Mouse (Mus musculus) midbrain, embryonic 11.5 days (tissue): Measurements from ENCODE around the gene Sumo3. TPM values are rescaled to one million over a fixed set of nuclear protein-coding genes. Genes with fewer than 3 reads are reported as not detected.

Source experiments
- ATAC-seq: fragments of 200-750 bp; cut with Nextera tagmentation; 2 replicates; pipeline ENCODE4 v1.8.0; 2017; ENCODE audit warnings: moderate TSS enrichment, moderate library complexity; ENCODE audit not compliant: low FRiP score
- DNase-seq: peaks from one replicate; pipeline ENCODE4 v3.0.0; 2015; ENCODE audit warnings: low spot score; ENCODE audit errors: missing footprints
- H3K27ac ChIP-seq: fragments of 300-500 bp; sonication (generic); 2 replicates; pipeline ENCODE4 v1.5.1; 2014; ENCODE audit warnings: low read depth, low read length
- H3K27me3 ChIP-seq: fragments of 300-500 bp; sonication (generic); 2 replicates; pipeline ENCODE4 v1.6.1; 2014; ENCODE audit warnings: mild to moderate bottlenecking, low read length, moderate library complexity, mixed read lengths; ENCODE audit not compliant: control insufficient read depth, insufficient read depth
- H3K36me3 ChIP-seq: fragments of 300-500 bp; sonication (generic); 2 replicates; pipeline ENCODE4 v1.6.1; 2014; ENCODE audit warnings: mild to moderate bottlenecking, low read length, moderate library complexity, mixed read lengths; ENCODE audit not compliant: control insufficient read depth, insufficient read depth
- H3K4me1 ChIP-seq: fragments of 300-500 bp; sonication (generic); 2 replicates; pipeline ENCODE4 v1.6.1; 2014; ENCODE audit warnings: low read length; ENCODE audit not compliant: control insufficient read depth, insufficient read depth
- H3K4me2 ChIP-seq: fragments of 300-500 bp; sonication (generic); 2 replicates; pipeline ENCODE4 v1.6.1; 2014; ENCODE audit warnings: mild to moderate bottlenecking, moderate library complexity
- H3K4me3 ChIP-seq: fragments of 300-500 bp; sonication (generic); 2 replicates; pipeline ENCODE4 v1.5.1; 2014; ENCODE audit warnings: low read depth, low read length
- H3K9ac ChIP-seq: fragments of 300-500 bp; sonication (generic); 2 replicates; pipeline ENCODE4 v1.6.1; 2014; ENCODE audit warnings: low read length
- H3K9me3 ChIP-seq: fragments of 300-500 bp; sonication (generic); 2 replicates; pipeline ENCODE4 v1.6.1; 2016; ENCODE audit warnings: low read length; ENCODE audit not compliant: control insufficient read depth
- WGBS: fragments of 180-500 bp; shearing (Covaris S2); extraction: QIAGEN DNeasy Blood & Tissue Kit; methylation state at CpG from one replicate; pipeline ENCODE4 v1.1.7; 2014; 5-methylcytosine and 5-hydroxymethylcytosine counted together
- polyA plus RNA-seq: library from polyadenylated mRNA; unstranded; fragments of >200 nt; fragmentation: Nextera tagmentation; extraction: Ambion mirVana; gene quantifications from 2 replicates; pipeline ENCODE4 v1.2.1, GENCODE M21; 2014

Gene Sumo3
- polyA plus RNA-seq, 1 experiment from 2014 or later, result 353 TPM

DNA sequence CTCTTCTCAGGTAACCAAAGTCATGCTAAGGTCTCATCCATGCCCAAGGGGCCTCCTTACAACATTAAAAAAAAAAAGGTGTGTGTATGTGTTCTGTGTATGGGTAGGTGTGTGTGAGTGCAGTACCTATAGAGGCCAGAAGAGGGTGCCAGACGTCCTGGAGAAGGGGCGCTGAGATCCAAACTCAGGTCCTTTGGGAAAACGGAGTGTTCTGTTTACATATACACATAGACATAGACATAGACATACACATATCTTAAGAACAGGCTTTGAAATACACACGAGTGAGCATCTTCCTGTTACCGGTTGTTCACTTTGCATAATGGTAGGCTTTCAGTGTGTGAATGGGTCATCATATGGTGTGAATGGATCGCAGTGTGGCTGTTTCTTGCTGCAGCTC, 1.8 kb upstream of the Sumo3 start:
- Histone ChIP-seq H3K27ac (no peak overlapping the region), H3K4me3 (no peak overlapping the region), H3K27me3 (no peaks in the 10 kb centered on the region), H3K9me3 (peaks cover 3% of the 10 kb centered on the region; the same call in 1 of the 2 replicates), H3K9ac (no peak overlapping the region), H3K4me1 (peaks cover 13% of the 10 kb centered on the region), H3K4me2 (no peak overlapping the region), H3K36me3 (peaks cover 4% of the 10 kb centered on the region; the same call in 1 of the 2 replicates)
- ATAC-seq (no peak), DNase-seq (no peak)
- 96% methylated on average over 6 of the region's 6 CpGs for WGBS

GRCm38 (mm10) chr10:77604958-77605357, 939 bp upstream of the Sumo3 start:
- H3K4me1 ChIP-seq, result peaks cover 13% of the 10 kb centered on the region
- DNase-seq (no peak), ATAC-seq (no peak)
- H3K27ac ChIP-seq, result no peak overlapping the region
- peaks cover 4% of the 10 kb centered on the region; the same call in 1 of the 2 replicates for H3K36me3 ChIP-seq
- H3K9me3 ChIP-seq, result peaks cover 3% of the 10 kb centered on the region; the same call in 1 of the 2 replicates
- WGBS, result 93% methylated on average over 5 of the region's 5 CpGs
- H3K27me3 ChIP-seq, result no peaks in the 10 kb centered on the region
- no peak overlapping the region for H3K4me3 ChIP-seq
- H3K9ac ChIP-seq, result no peak overlapping the region
- H3K4me2 ChIP-seq, result no peak overlapping the region

DNA sequence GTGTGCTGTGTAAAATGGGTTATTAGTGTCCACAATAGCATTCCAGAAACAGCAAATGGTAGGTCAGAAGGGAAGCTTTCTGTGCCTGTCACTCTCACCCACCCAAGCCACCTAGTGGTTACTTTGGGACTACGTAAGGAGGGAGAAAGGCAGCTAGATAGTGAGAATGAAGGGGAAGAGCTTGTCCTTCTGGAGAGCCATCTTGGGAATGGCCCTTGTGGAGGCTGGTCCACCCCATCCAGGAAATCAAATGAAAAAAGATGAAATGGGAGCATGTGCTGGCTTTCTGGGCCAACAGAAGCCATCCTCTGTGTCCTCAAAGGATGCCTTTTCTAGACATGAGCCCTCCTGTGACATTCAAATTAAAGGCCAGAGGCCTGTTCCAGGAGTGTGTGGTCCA, 529 bp upstream of the Sumo3 start:
- WGBS, result 43% methylated on average over 1 of the region's 1 CpGs
- peak overlapping the region; percentile 79; the same call in 1 of the 2 replicates for H3K4me2 ChIP-seq
- peak overlapping the region; percentile 89; the same call in 1 of the 2 replicates for H3K27ac ChIP-seq
- DNase-seq (no peak), ATAC-seq (peak; percentile 14; the same call in 1 of the 2 replicates)
- peak overlapping the region; percentile 79 for H3K4me3 ChIP-seq
- peaks cover 3% of the 10 kb centered on the region; the same call in 1 of the 2 replicates for H3K9me3 ChIP-seq
- no peaks in the 10 kb centered on the region for H3K27me3 ChIP-seq
- H3K9ac ChIP-seq, result peak overlapping the region; percentile 87
- peaks cover 13% of the 10 kb centered on the region for H3K4me1 ChIP-seq
- peaks cover 5% of the 10 kb centered on the region; the same call in 1 of the 2 replicates for H3K36me3 ChIP-seq

GRCm38 (mm10) chr10:77606855-77607254, 958 bp downstream of the Sumo3 start:
- H3K27ac ChIP-seq, result no peak overlapping the region; the same call in 1 of the 2 replicates
- DNase-seq, result no peak
- peaks cover 7% of the 10 kb centered on the region; the same call in 1 of the 2 replicates for H3K36me3 ChIP-seq
- ATAC-seq, result no peak; the same call in 1 of the 2 replicates
- H3K4me1 ChIP-seq, result peaks cover 13% of the 10 kb centered on the region
- H3K27me3 ChIP-seq, result no peaks in the 10 kb centered on the region
- peak overlapping the region; percentile 79 for H3K4me2 ChIP-seq
- peak overlapping the region; percentile 79 for H3K4me3 ChIP-seq
- 48% methylated on average over 7 of the region's 7 CpGs for WGBS
- H3K9ac ChIP-seq, result peak overlapping the region; percentile 87
- peaks cover 3% of the 10 kb centered on the region; the same call in 1 of the 2 replicates for H3K9me3 ChIP-seq

DNA sequence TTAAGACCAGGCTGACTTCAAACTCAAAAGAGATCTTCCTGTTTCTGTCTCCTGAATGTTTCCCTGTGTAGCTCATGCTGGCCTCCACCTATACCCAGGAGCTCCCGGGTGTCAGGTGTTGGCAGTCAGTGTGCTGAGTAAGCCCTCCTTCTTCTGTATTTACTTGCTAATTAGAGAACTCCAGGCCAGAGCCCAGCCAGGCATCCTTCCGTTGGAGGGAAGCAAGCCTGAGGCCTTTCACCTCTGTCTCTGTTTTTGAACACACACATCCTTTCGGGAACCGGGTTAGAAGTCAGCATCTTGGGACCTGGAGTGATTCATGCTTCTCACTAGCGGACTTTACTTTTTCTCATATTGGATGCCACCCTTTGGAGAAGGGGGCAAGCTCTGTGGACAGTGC, 1.5 kb downstream of the Sumo3 start:
- ATAC-seq (no peak), DNase-seq (peak; percentile 82)
- peak overlapping the region; percentile 79; the same call in 1 of the 2 replicates for H3K4me3 ChIP-seq
- H3K4me2 ChIP-seq, result peak overlapping the region; percentile 79
- H3K36me3 ChIP-seq, result peaks cover 7% of the 10 kb centered on the region; the same call in 1 of the 2 replicates
- H3K4me1 ChIP-seq, result peaks cover 13% of the 10 kb centered on the region
- no peak overlapping the region; the same call in 1 of the 2 replicates for H3K9ac ChIP-seq
- peaks cover 3% of the 10 kb centered on the region; the same call in 1 of the 2 replicates for H3K9me3 ChIP-seq
- H3K27ac ChIP-seq, result no peak overlapping the region
- no peaks in the 10 kb centered on the region for H3K27me3 ChIP-seq
- 76% methylated on average over 5 of the region's 5 CpGs for WGBS

DNA sequence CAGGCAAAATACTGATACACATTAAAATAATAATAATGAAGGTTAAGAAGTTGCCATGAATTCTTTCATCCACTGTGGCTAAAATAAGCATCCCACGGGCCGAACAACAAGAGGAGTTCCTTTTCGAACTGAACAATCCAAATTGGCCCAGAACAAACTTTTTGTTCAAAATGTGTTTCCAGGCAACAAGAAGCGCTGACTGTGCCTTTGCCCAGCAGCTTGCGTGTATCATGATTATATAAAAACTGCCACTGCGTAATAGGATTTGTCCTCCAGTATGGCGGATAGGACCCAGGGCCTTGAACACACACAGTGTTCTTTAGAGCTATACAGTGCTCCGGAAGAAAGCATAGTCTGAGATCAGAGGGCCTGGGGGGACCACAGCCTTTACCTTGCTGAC, 2.7 kb downstream of the Sumo3 start:
- WGBS, result 89% methylated on average over 8 of the region's 8 CpGs
- DNase-seq (peak; percentile 71), ATAC-seq (no peak)
- H3K4me2 ChIP-seq, result no peak overlapping the region
- H3K4me3 ChIP-seq, result no peak overlapping the region
- H3K36me3 ChIP-seq, result peaks cover 9% of the 10 kb centered on the region; the same call in 1 of the 2 replicates
- H3K27ac ChIP-seq, result no peak overlapping the region
- H3K9me3 ChIP-seq, result peaks cover 3% of the 10 kb centered on the region; the same call in 1 of the 2 replicates
- no peaks in the 10 kb centered on the region for H3K27me3 ChIP-seq
- H3K4me1 ChIP-seq, result peaks cover 13% of the 10 kb centered on the region
- no peak overlapping the region for H3K9ac ChIP-seq

DNA sequence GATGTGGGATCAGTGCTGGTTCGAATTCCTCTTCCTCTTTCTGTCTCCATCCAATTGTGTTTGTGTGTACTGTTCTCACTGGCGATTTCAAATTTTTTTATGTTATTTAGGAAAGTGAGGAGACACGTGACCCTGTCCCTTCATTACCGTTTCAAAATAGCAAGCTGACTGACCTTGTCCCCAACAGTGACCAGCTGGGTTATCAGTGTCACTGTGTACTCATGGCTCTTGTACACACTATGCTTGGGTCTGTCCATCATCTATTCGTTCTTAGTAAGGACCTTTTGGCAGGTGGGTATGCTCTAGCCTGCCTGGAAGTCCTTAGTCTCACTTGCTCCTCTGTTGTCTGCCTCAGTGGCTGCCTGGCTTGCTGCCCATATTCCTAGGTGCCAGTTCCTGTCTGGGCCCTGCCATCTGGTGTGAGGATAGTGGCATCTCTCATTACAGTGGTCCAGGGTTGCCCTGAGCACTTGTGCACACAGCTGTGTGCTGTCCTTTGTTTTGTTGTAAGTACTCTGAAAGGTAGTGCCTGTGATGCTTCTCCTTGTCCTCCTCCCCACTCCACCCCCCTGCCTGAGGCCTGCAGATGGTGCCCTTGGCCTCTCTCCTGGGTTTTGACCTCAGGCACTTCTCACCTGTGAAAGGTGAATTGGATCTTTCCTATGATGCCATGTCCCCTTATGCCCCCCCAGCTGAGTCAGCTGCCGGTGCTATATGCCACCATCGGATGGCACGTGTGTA, 4.5 kb downstream of the Sumo3 start:
- WGBS, result 92% methylated on average over 8 of the region's 8 CpGs
- ATAC-seq, result no peak
- H3K36me3 ChIP-seq, result peaks cover 16% of the 10 kb centered on the region; the same call in 1 of the 2 replicates

GRCm38 (mm10) chr10:77613409-77613808, 7.5 kb downstream of the Sumo3 start:
- ATAC-seq, result no peak
- Histone ChIP-seq H3K9ac (no peak overlapping the region), H3K9me3 (no peaks in the 10 kb centered on the region), H3K4me1 (no peaks in the 10 kb centered on the region), H3K4me3 (no peak overlapping the region), H3K36me3 (peaks cover 26% of the 10 kb centered on the region), H3K27ac (no peak overlapping the region), H3K27me3 (no peaks in the 10 kb centered on the region), H3K4me2 (no peak overlapping the region)
- no peak for DNase-seq
- WGBS, result 93% methylated on average over 3 of the region's 3 CpGs

More for the DNA sequence above, 4.5 kb downstream of the Sumo3 start:
- Histone ChIP-seq H3K4me3 (no peak overlapping the region), H3K9ac (no peak overlapping the region), H3K4me2 (no peak overlapping the region), H3K4me1 (peaks cover 13% of the 10 kb centered on the region), H3K9me3 (no peaks in the 10 kb centered on the region), H3K27ac (no peak overlapping the region), H3K27me3 (no peaks in the 10 kb centered on the region)
- peak; percentile 59 for DNase-seq

DNA sequence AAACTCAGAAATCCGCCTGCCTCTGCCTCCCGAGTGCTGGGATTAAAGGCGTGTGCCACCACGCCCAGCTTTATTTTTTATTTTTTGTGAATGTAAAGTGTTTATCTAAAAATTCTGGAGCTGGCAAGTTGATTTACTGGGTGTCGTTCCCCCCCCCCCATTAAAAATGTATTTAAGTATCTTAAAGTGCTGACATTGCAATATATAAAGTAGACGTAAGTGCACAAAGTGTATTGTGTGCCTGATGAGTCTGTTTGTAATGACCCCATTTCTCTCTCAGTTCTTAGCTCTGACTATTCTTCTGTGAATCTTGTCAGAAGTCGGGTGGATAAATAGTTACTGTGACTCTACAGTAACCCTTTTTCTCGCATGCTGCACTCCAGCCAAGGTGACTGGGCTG, 9.8 kb downstream of the Sumo3 start:
- Histone ChIP-seq H3K36me3 (peaks cover 21% of the 10 kb centered on the region), H3K4me1 (no peaks in the 10 kb centered on the region), H3K9me3 (no peaks in the 10 kb centered on the region), H3K27me3 (no peaks in the 10 kb centered on the region), H3K9ac (no peak overlapping the region), H3K4me3 (no peak overlapping the region), H3K4me2 (no peak overlapping the region), H3K27ac (no peak overlapping the region)
- WGBS, result 92% methylated on average over 8 of the region's 8 CpGs
- no peak for ATAC-seq
- no peak for DNase-seq
